Mouse (Mus musculus) c-Kit-positive CD71-positive TER-119-negative erythroid progenitor cells, embryonic 14.5 days (primary cell): Measurements from ENCODE around the gene Slc16a6.

ENCODE experiments used
- DNase-seq: peaks from one replicate; pipeline ENCODE4 v3.0.0-alpha.2; 2013; ENCODE audit warnings: low read depth

Gene Slc16a6

GRCm38 (mm10) chr11:109416709-109417420 lies 56.5 kb downstream of the Slc16a6 start:
- DNase-seq, result no peak

GRCm38 (mm10) chr11:109414802-109415201 lies 58.6 kb downstream of the Slc16a6 start:
- no peak for DNase-seq

- DNase-seq, result no peak
These were observed 59.8 kb downstream of the Slc16a6 start, which contains the start of gene 9930022D16Rik for GRCm38 (mm10) chr11:109413617-109414016. 9930022D16Rik (plus strand) TSS chr11:109413917.

GRCm38 (mm10) chr11:109410197-109410980 lies 63.0 kb downstream of the Slc16a6 start:
- DNase-seq, result no peak

- DNase-seq, result no peak
These were observed 67.0 kb downstream of the Slc16a6 start for GRCm38 (mm10) chr11:109406431-109406830.
